In genomic region chr11:85737227-85737626, GRCm38 (mm10) we compare ENCODE assay signal across 16 mouse cellular contexts.
A peak's percentile ranks its signal among the peaks of the same experiment; 100 is the strongest.
DNase-seq lines count a peak whose midpoint lies in the region; ATAC-seq and TF ChIP-seq lines count a peak whose summit lies in the region.
"Had no signal": no experiment of that assay in that cellular context is flagged by ENCODE, and none has a peak within 500 bp of the region (broad histone marks: within the 10 kb centered on the region; RNA-seq: fewer than 3 reads in every experiment).

No protein-coding gene starts in this region.

- H3K36me3 ChIP-seq in kidney, postnatal 0 days (ENCODE audit: insufficient read depth, low read length): no peaks in the 10 kb centered on the region
- H3K36me3 ChIP-seq in embryonic facial prominence, embryonic 11.5 days (replicated peaks; ENCODE audit: control insufficient read depth, insufficient read depth, low read depth, low read length): no peaks in the 10 kb centered on the region
- H3K36me3 ChIP-seq in forebrain, postnatal 0 days (ENCODE audit: insufficient read depth): no peaks in the 10 kb centered on the region
- H3K36me3 ChIP-seq: hindbrain, embryonic 10.5 days; limb, embryonic 15.5 days had no signal

- peaks cover 8% of the 10 kb centered on the region; the same call in 1 of the 2 replicates for H3K4me1 ChIP-seq in kidney, postnatal 0 days (replicated peaks; ENCODE audit: insufficient read depth, low read length)
- H3K4me1 ChIP-seq in embryonic facial prominence, embryonic 11.5 days (ENCODE audit: control insufficient read depth, insufficient read depth, low read length): peaks cover 6% of the 10 kb centered on the region
- no peaks in the 10 kb centered on the region for H3K4me1 ChIP-seq in forebrain, postnatal 0 days (ENCODE audit: insufficient read depth)

- WGBS in kidney, postnatal 0 days: 22% methylated on average over 9 of the region's 9 CpGs
- WGBS in embryonic facial prominence, embryonic 11.5 days: 26% methylated on average over 9 of the region's 9 CpGs
- 49% methylated on average over 9 of the region's 9 CpGs for WGBS in forebrain, postnatal 0 days

- H3K4me2 ChIP-seq in kidney, postnatal 0 days (ENCODE audit: low read length): no peak overlapping the region
- no peak overlapping the region for H3K4me2 ChIP-seq in embryonic facial prominence, embryonic 11.5 days (ENCODE audit: low read depth, low read length)
- H3K4me2 ChIP-seq in forebrain, postnatal 0 days (ENCODE audit: low read depth): no peak overlapping the region
- H3K4me2 ChIP-seq: limb, embryonic 15.5 days had no signal

- no peaks in the 10 kb centered on the region for H3K9me3 ChIP-seq in kidney, postnatal 0 days (replicated peaks; ENCODE audit: low read length)
- H3K9me3 ChIP-seq in embryonic facial prominence, embryonic 11.5 days (replicated peaks; ENCODE audit: control insufficient read depth, low read length): no peaks in the 10 kb centered on the region
- H3K9me3 ChIP-seq in forebrain, postnatal 0 days (ENCODE audit: low read length): no peaks in the 10 kb centered on the region
- H3K9me3 ChIP-seq: hindbrain, embryonic 10.5 days; limb, embryonic 15.5 days had no signal

- peak; percentile 88 for DNase-seq in kidney, postnatal 0 days (ENCODE audit: low spot score)
- DNase-seq in kidney, adult 8-10 months: no peak
- peak; percentile 63 for DNase-seq in embryo, embryonic 10.5 days (ENCODE audit: low spot score)
- no peak for DNase-seq in embryonic facial prominence, embryonic 11.5 days (ENCODE audit: low spot score)
- peak; percentile 69 for DNase-seq in mesoderm, embryonic 11.5 days (ENCODE audit: low read depth, low spot score)
- DNase-seq in layer of hippocampus, postnatal 14 days (ENCODE audit: low spot score in 2 of 2): no peak
- DNase-seq in forebrain, postnatal 0 days: no peak
- DNase-seq: adrenal gland, postnatal 10 days; cerebellum, adult 2 months; liver, postnatal 0 days; retina, postnatal 1 day; thymus, postnatal 4 days had no signal

- H3K27ac ChIP-seq in kidney, postnatal 0 days: no peak overlapping the region; the same call in 1 of the 2 replicates
- H3K27ac ChIP-seq in embryonic facial prominence, embryonic 11.5 days (replicated peaks; ENCODE audit: low read depth, low read length): 0 out of 2 replicates have a peak overlapping the region, but pooled peaks have one; percentile 6
- no peak overlapping the region for H3K27ac ChIP-seq in forebrain, postnatal 0 days (ENCODE audit: low read depth, low read length)
- H3K27ac ChIP-seq: hindbrain, embryonic 10.5 days; layer of hippocampus, adult 2 months; left cerebral cortex, adult 2 months; limb, embryonic 15.5 days had no signal

- no peaks in the 10 kb centered on the region for H3K27me3 ChIP-seq in kidney, postnatal 0 days (ENCODE audit: insufficient read depth, low read length)
- H3K27me3 ChIP-seq in embryonic facial prominence, embryonic 11.5 days (ENCODE audit: control insufficient read depth, insufficient read depth, low read length): no peaks in the 10 kb centered on the region
- H3K27me3 ChIP-seq in forebrain, postnatal 0 days (ENCODE audit: insufficient read depth, low read length): no peaks in the 10 kb centered on the region; the same call in 1 of the 2 replicates

- no peak for TF ChIP-seq CTCF in kidney, postnatal 0 days (IDR thresholded peaks at IDR 0.05; ENCODE audit: low read depth)
- TF ChIP-seq CTCF in forebrain, postnatal 0 days (IDR thresholded peaks at IDR 0.05; ENCODE audit: low read depth): no peak

- no peak overlapping the region for H3K4me3 ChIP-seq in kidney, postnatal 0 days (replicated peaks; ENCODE audit: low read depth, low read length)
- no peak overlapping the region for H3K4me3 ChIP-seq in embryonic facial prominence, embryonic 11.5 days (ENCODE audit: low read depth, low read length)
- H3K4me3 ChIP-seq in forebrain, postnatal 0 days (ENCODE audit: low read depth, low read length): no peak overlapping the region
- H3K4me3 ChIP-seq: hindbrain, embryonic 10.5 days; layer of hippocampus, adult 2 months; left cerebral cortex, adult 2 months; limb, embryonic 15.5 days had no signal

- ATAC-seq in kidney, postnatal 0 days (replicated peaks; ENCODE audit: low FRiP score, low read depth): no peak
- no peak for ATAC-seq in embryonic facial prominence, embryonic 11.5 days (replicated peaks; ENCODE audit: insufficient number of reproducible peaks, low FRiP score, low TSS enrichment, low read depth)
- no peak for ATAC-seq in forebrain, postnatal 0 days
- ATAC-seq: liver, postnatal 0 days had no signal

- no peak overlapping the region for H3K9ac ChIP-seq in kidney, postnatal 0 days (ENCODE audit: low read depth, low read length)
- H3K9ac ChIP-seq in embryonic facial prominence, embryonic 11.5 days (replicated peaks; ENCODE audit: low read length): no peak overlapping the region; the same call in 1 of the 2 replicates
- H3K9ac ChIP-seq in forebrain, postnatal 0 days: no peak overlapping the region
- H3K9ac ChIP-seq: limb, embryonic 15.5 days; liver, postnatal 0 days had no signal

Comparison
In these comparisons a context has a peak if more than half of its experiments do, and no peak if none do; other contexts are left out.
1. DNase-seq: peak in kidney, postnatal 0 days (single experiment), embryo, embryonic 10.5 days (single experiment) and mesoderm, embryonic 11.5 days (single experiment); none in kidney, adult 8-10 months (0 of 2), embryonic facial prominence, embryonic 11.5 days (single experiment), layer of hippocampus, postnatal 14 days (0 of 2) and forebrain, postnatal 0 days (single experiment).